Mouse (Mus musculus) cerebellum, postnatal 14 days (tissue): ENCODE measurements around the gene Gm14308.
"Not testable (repeated sequence)": the region's sequence is repeated elsewhere in the genome, so short reads cannot be mapped to it uniquely, and the experiment has no call there.

ENCODE experiments used
- DNase-seq, 2 experiments: peaks; one replicate each; pipeline ENCODE4 v3.0.0; 2021; ENCODE audit warnings: mixed read lengths in 2 of 2

The Gm14308 gene

DNA sequence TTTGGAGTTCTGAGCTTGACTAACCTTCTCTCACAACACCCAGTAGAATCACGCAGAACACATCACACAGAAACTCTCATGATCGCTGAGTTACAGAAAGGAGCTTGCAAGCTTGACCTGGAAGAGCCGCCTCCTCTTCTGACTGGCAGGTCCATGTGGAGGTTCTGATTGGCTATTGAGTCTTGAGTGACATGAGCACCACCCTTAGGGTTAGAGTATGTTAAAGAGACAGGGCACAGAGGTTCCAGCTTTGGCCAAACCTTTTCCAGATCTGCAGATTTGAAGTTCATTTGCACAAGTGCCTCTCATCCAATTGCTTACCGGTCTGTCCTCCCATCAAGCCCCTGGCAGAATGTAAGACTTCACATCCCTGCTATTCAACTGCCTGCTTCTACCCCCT lies at the start of gene Gm14308:
Gene Gm14308, minus strand, starts transcription at position 101 of the 400 bp plus-strand sequence.
- not testable (repeated sequence) for DNase-seq

- not testable (repeated sequence) for DNase-seq
Measured at GRCm38 (mm10) chr2:176670222-176670621, 34.1 kb upstream of the Gm14308 start, which contains the start of gene Zfp973. Gene Zfp973 (plus strand): TSS chr2:176670522.
